In genomic region chr9:58312196-58312943, GRCm38 (mm10) we compare ENCODE assay signal across 8 mouse cellular contexts. TPM values are rescaled to one million over a fixed set of nuclear protein-coding genes. Genes with fewer than 3 reads are reported as not detected.
A peak's percentile ranks its signal among the peaks of the same experiment; 100 is the strongest.
DNase-seq lines count a peak whose midpoint lies in the region; ATAC-seq lines count a peak whose summit lies in the region.

No protein-coding gene starts in this region.

- 2% methylated on average over 71 of the region's 72 CpGs for WGBS in limb, embryonic 15.5 days
- 1% methylated on average over 70 of the region's 72 CpGs for WGBS in neural tube, embryonic 11.5 days

- peaks cover 4% of the 10 kb centered on the region; the same call in 1 of the 2 replicates for H3K27me3 ChIP-seq in limb, embryonic 15.5 days
- peaks cover 18% of the 10 kb centered on the region for H3K27me3 ChIP-seq in neural tube, embryonic 11.5 days (ENCODE audit: control insufficient read depth, insufficient read depth, low read length)

- H3K27ac ChIP-seq in brown adipose tissue, adult 24 weeks (replicated peaks; ENCODE audit: low read depth, low read length), result peak overlapping the region; percentile 63
- peak overlapping the region; percentile 95 for H3K27ac ChIP-seq in limb, embryonic 15.5 days
- no peak overlapping the region for H3K27ac ChIP-seq in neural tube, embryonic 11.5 days (ENCODE audit: low read depth, low read length)

- peak overlapping the region; percentile 83 for H3K4me2 ChIP-seq in limb, embryonic 15.5 days
- peak overlapping the region; percentile 50 for H3K4me2 ChIP-seq in neural tube, embryonic 11.5 days (ENCODE audit: low read depth)

- H3K36me3 ChIP-seq in limb, embryonic 15.5 days, result no peaks in the 10 kb centered on the region
- H3K36me3 ChIP-seq in neural tube, embryonic 11.5 days (ENCODE audit: control insufficient read depth, insufficient read depth, low read length), result no peaks in the 10 kb centered on the region

- no peak for ATAC-seq in limb, embryonic 15.5 days (ENCODE audit: insufficient number of reproducible peaks, low FRiP score, low TSS enrichment, low read depth)
- ATAC-seq in neural tube, embryonic 11.5 days (ENCODE audit: insufficient read depth, low FRiP score, low TSS enrichment), result peak; percentile 48; the same call in 1 of the 2 replicates
- ATAC-seq in activated CD4-positive, CD25-positive, alpha-beta regulatory T cell, adult 4 months, result no peak

- peak; percentile 53 for DNase-seq in kidney, adult 18-20 months
- DNase-seq in kidney, adult 9 months, result no peak
- peak; percentile 43 to 55 for DNase-seq in heart, postnatal 10 days
- DNase-seq in neural tube, embryonic 11.5 days (ENCODE audit: low spot score), result peak; percentile 62
- no peak for DNase-seq in right cerebral cortex, postnatal 36 days (ENCODE audit: low spot score in 2 of 2)

- intact Hi-C loops in heart, postnatal 10 days (cut with DNase I), result no loop called here

- H3K9ac ChIP-seq in limb, embryonic 15.5 days, result peak overlapping the region; percentile 74
- H3K9ac ChIP-seq in neural tube, embryonic 11.5 days (ENCODE audit: low read length), result peak overlapping the region; percentile 27

- peaks cover 12% of the 10 kb centered on the region for H3K4me1 ChIP-seq in brown adipose tissue, adult 24 weeks (ENCODE audit: control insufficient read depth, insufficient read depth, insufficient read length, low read length)
- peaks cover 96% of the 10 kb centered on the region for H3K4me1 ChIP-seq in limb, embryonic 15.5 days
- H3K4me1 ChIP-seq in neural tube, embryonic 11.5 days (ENCODE audit: control insufficient read depth, insufficient read depth, low read length), result peaks cover 2% of the 10 kb centered on the region

- no peaks in the 10 kb centered on the region for H3K9me3 ChIP-seq in limb, embryonic 15.5 days
- no peaks in the 10 kb centered on the region for H3K9me3 ChIP-seq in neural tube, embryonic 11.5 days (ENCODE audit: control insufficient read depth, low read length)

- peak overlapping the region; percentile 63 for H3K4me3 ChIP-seq in brown adipose tissue, adult 24 weeks (ENCODE audit: insufficient read depth, low read depth, low read length)
- H3K4me3 ChIP-seq in limb, embryonic 15.5 days, result peak overlapping the region; percentile 61
- H3K4me3 ChIP-seq in neural tube, embryonic 11.5 days (ENCODE audit: low read depth, low read length), result peak overlapping the region; percentile 30

RNA-seq across cellular contexts. Expression of gene Loxl1, which starts 0.6 kb away (rescaled TPM):
- polyA plus RNA-seq in brown adipose tissue, adult 24 weeks (2012; ENCODE audit: insufficient read depth, insufficient read length, missing spikeins), result 8.1 and 13.8 TPM in 2 replicates
- 10 to 100 TPM; 83.7 to 86.7 TPM for total RNA-seq in heart, postnatal 10 days (2021)
- 92.6 and 110 TPM in 2 replicates for polyA plus RNA-seq in limb, embryonic 15.5 days (2015; fragmentation: Nextera tagmentation; extraction: Ambion mirVana)
- polyA plus RNA-seq in neural tube, embryonic 11.5 days (2014; fragmentation: Nextera tagmentation; extraction: Ambion mirVana), result 12.8 and 13.5 TPM in 2 replicates
- not detected for polyA plus RNA-seq in activated CD4-positive, CD25-positive, alpha-beta regulatory T cell, adult 4 months (2017; shearing (Covaris generic))

RNA-seq across cellular contexts. Expression of gene Tbc1d21, which starts 57.9 kb away (rescaled TPM):
- polyA plus RNA-seq in brown adipose tissue, adult 24 weeks (2012; ENCODE audit: insufficient read depth, insufficient read length, missing spikeins), result not detected in 2 replicates
- total RNA-seq in heart, postnatal 10 days (2021), result not detected
- not detected in 2 replicates for polyA plus RNA-seq in limb, embryonic 15.5 days (2015; fragmentation: Nextera tagmentation; extraction: Ambion mirVana)
- not detected in 2 replicates for polyA plus RNA-seq in neural tube, embryonic 11.5 days (2014; fragmentation: Nextera tagmentation; extraction: Ambion mirVana)
- not detected for polyA plus RNA-seq in activated CD4-positive, CD25-positive, alpha-beta regulatory T cell, adult 4 months (2017; shearing (Covaris generic))

RNA-seq across cellular contexts. Expression of gene Stoml1, which starts 59.4 kb away (rescaled TPM):
- polyA plus RNA-seq in brown adipose tissue, adult 24 weeks (2012; ENCODE audit: insufficient read depth, insufficient read length, missing spikeins), result 7.9 and 8.1 TPM in 2 replicates
- total RNA-seq in heart, postnatal 10 days (2021), result 10 to 100 TPM; 15.5 to 15.6 TPM
- 34.2 and 35.5 TPM in 2 replicates for polyA plus RNA-seq in limb, embryonic 15.5 days (2015; fragmentation: Nextera tagmentation; extraction: Ambion mirVana)
- polyA plus RNA-seq in neural tube, embryonic 11.5 days (2014; fragmentation: Nextera tagmentation; extraction: Ambion mirVana), result 29.6 and 35.9 TPM in 2 replicates
- 10 to 100 TPM; 21.1 to 23.9 TPM for polyA plus RNA-seq in activated CD4-positive, CD25-positive, alpha-beta regulatory T cell, adult 4 months (2017; shearing (Covaris generic))

Comparison
In these comparisons a context has a peak if more than half of its experiments do, and no peak if none do; other contexts are left out.
1. DNase-seq: peak in kidney, adult 18-20 months (single experiment), heart, postnatal 10 days (2 of 2) and neural tube, embryonic 11.5 days (single experiment); none in kidney, adult 9 months (single experiment) and right cerebral cortex, postnatal 36 days (0 of 2).
2. Peak in every context shown above with its lines, with median percentiles within 50 percentile points of each other: H3K4me3 ChIP-seq.